Mouse (Mus musculus) T-cell, adult 2 months (primary cell): Measurements from ENCODE around the gene Gm49359.
A peak's percentile ranks its signal among the peaks of the same experiment; 100 is the strongest.
"Not testable (repeated sequence)": the region's sequence is repeated elsewhere in the genome, so short reads cannot be mapped to it uniquely, and the experiment has no call there.

Experiments
- DNase-seq: peaks from one replicate; pipeline ENCODE4 v3.0.0; 2022; ENCODE audit warnings: low spot score

Gm49359 gene

GRCm38 (mm10) chr13:62466424-62467334, at the start of gene Gm49359:
TSS of gene Gm49359 (minus strand) at chr13:62466832.
- DNase-seq: peak; percentile 84

GRCm38 (mm10) chr13:62510641-62511420, 44.2 kb upstream of the Gm49359 start:
- DNase-seq: not testable (repeated sequence)

DNA sequence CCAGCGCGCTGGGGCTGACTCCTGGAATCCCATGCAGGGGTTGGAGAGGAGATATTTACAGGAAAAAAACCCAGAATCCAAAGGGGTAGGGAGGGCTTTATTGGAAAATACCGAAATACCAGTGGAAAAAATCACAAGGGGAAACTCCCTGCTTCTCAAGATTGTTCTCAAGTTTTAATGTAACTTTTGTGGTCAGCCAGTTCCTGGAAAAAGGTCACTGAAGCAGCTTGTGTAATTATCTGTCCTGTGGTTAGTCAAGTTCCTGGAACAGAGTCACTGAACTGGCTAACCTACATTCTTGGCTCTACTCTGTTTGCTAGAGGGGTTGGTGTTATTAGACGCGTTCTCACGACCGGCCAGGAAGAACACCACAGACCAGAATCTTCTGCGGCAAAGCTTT, 6.0 kb upstream of the Gm49359 start:
- DNase-seq: not testable (repeated sequence)

DNA sequence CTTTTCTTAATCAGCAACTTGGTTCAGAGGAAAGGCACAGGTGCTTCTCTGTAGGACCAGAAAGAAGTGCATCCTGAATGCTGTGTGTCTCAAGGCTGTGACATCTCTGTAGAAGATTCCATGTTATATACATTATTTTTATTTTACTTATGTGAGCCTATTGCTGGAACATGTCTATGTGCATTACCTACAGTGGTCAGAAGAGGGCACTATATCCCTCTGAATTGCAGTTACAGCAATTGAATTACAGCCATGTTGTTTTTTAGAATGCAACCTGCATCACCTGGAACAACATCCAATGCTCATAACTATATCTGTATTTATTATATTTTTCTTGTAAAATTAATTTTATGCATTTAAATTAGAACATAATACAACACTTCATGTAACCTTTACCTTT, 3.3 kb upstream of the Gm49359 start:
- DNase-seq: peak; percentile 50
